Mouse (Mus musculus) retina, postnatal 1 day (tissue): ENCODE measurements around the gene Git2.

ENCODE experiments used
- DNase-seq: peaks from one replicate; pipeline ENCODE4 v3.0.0-alpha.2; 2012

Git2 gene

DNA sequence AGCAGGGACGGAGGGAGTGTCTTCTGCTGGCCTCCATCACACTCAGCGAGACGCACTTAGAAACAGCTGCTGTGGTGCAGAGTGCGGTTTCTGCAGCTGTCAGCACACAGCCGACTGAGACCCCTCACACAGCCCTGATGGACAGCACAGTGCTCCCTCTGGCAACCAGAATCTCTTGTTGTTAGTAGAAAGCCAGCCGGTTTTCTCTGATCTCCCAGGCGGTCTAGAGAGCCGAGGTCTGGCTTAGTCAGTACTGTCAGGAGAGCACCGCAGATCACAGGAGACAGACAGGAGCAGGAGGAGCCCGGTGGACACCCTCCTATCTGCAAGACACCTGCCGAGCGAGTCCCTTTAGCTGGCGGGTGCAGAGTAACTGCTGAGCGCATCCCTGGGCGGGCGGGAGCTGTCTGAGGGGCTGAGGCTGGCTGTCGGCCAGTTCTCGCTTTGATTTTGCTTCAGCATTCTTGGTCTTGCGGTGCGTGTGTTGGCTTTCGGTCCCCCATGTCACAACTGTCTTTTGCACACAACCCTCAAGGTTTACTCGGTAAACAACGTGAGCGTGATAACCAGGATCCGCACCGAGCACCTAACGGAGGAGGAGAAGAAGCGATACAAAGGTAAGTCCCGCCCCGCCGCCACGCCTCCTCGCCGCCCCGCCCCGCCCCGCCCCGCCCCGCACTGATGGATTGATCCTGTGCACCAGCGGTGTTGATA lies 21.1 kb upstream of the Git2 start:
- peak; percentile 64 for DNase-seq

DNA sequence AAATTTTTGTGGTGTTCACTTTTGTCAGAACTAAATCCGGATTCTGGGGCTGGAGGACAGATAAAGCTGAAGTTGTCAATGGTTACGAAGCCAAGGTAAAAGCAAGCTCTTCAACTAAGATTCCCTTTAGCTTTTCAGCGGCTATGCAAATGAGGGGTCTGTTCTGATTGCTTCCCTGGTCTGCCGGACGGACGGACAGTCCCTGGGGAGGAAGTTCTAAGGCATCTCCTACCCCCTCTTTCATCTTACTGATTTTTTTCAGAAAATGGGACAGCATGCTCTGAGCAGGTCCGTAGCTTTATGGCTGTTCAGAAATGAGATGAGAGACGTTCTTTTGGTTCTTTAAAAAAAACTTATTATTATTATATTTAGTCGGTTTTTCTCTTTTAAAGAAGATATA lies 20.3 kb upstream of the Git2 start:
- no peak for DNase-seq

DNA sequence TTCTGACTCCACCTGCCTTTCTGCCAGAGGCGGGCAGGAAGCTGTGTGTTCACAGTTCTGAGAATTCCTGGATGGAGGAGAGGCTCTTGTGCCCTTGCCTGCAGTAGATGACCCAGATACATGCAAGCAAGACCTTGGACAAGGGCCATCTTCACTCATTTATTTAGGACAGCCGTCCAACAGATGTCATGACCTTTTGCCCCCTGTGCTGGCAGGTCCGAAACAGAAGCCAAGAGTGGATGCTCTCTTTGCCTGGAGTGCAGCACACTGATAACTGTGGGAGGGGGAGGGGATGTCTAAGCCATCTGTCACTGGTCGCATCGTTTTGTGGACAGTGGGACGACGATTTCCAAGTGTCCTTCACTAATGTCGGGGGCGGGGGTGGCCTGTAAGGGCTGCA lies 19.9 kb upstream of the Git2 start:
- peak; percentile 73 for DNase-seq

GRCm38 (mm10) chr5:114794609-114795008 lies 19.3 kb upstream of the Git2 start:
- DNase-seq, result peak; percentile 26

GRCm38 (mm10) chr5:114793317-114793716 lies 18.0 kb upstream of the Git2 start:
- no peak for DNase-seq

- DNase-seq, result no peak
Measured at GRCm38 (mm10) chr5:114785196-114785595, 9.9 kb upstream of the Git2 start.

DNA sequence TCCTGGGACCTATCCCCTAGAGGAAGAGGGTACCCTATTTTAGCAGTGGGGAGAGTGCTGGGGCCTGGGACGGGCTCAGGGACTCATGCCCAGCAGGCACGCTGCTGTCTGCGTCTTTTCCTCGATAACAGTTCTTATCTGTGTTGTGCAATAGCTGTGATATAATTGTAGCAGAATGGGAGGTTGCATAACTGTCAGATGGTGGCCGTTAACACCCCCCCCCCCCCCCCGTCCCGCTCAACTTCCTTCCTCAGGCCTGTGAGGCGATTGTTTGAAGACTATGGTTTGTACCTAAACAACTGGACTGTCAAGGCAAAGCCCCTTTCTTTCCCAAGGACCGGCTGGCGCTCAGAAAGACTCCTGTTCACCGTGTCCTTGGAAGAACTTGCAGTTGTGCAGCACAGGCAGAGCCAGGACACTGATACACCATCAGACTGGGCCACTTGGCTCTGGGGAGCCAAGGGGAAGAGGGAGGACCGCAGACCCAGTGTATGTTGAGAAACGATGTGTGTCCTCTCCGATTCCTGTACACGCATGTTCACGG lies 9.4 kb upstream of the Git2 start:
- no peak for DNase-seq

GRCm38 (mm10) chr5:114783405-114784163 lies 8.3 kb upstream of the Git2 start:
- DNase-seq, result no peak

DNA sequence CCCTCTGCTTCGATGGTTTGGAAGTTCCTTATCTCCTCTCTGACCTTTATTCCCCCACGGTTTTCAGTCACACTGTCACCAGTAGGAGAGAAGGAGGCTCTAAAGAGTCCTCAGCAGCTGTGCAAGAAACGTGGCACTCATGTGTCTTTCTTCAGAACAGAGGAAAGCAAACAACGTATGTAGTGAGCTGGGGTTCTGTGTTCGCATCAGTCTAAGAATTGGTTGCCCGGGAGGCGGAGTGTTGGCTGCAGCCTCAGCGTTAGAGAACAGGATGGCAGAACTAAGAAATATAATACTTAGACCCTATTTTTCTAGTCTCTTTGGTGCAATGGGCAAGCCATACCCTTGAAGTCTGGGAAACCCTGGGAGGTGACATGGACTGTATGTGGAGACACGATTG lies 7.7 kb upstream of the Git2 start:
- DNase-seq, result no peak

DNA sequence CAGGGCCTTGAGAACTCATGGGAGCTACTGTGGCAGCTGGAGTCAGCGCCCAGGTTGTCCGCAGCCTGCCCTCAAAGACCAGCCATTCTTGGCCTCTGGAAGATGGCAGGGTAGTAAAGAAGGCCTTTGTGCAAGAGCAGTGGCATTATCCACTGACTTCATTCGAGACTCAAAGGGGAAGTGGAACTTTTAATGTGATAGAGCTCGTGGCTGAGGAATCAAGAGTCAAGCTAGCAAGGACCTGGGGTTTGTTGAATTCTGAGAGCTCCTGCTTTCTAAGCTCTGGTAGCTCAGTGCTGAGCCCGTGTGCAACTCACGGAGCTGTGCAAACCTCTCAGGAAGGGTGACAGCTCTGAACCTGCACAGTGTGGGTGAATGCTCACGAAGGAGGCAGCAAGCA lies 5.6 kb upstream of the Git2 start:
- DNase-seq, result no peak

GRCm38 (mm10) chr5:114779956-114780489 lies 4.7 kb upstream of the Git2 start:
- DNase-seq, result no peak

GRCm38 (mm10) chr5:114776174-114776573 lies 857 bp upstream of the Git2 start:
- DNase-seq, result no peak

GRCm38 (mm10) chr5:114774403-114775051 lies 790 bp downstream of the Git2 start, which contains the start of gene Ankrd13a:
Ankrd13a (plus strand) TSS chr5:114774677.
- DNase-seq, result peak; percentile 97

DNA sequence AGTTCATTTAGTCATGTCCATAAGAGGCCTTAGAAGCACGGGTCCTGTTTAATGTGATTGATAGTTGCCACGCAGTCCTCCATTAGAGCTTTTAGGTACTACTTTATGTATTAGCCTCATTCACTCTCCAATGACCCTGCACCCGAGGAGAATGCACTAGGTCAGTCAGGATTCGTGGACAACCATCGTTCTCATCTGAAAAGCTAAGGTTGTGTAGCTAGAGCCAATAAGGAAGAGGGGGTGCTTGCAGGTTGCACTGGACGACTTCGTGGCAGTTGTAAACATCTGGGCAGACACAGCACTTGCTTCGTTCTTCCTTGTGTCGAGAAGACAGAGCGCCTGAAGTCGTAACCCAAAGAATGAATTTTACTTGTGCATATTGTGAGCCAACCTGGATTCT lies 1.5 kb downstream of the Git2 start:
- DNase-seq, result no peak

- peak; percentile 98 for DNase-seq
Measured at GRCm38 (mm10) chr5:114773211-114773710, 2.1 kb downstream of the Git2 start.

DNA sequence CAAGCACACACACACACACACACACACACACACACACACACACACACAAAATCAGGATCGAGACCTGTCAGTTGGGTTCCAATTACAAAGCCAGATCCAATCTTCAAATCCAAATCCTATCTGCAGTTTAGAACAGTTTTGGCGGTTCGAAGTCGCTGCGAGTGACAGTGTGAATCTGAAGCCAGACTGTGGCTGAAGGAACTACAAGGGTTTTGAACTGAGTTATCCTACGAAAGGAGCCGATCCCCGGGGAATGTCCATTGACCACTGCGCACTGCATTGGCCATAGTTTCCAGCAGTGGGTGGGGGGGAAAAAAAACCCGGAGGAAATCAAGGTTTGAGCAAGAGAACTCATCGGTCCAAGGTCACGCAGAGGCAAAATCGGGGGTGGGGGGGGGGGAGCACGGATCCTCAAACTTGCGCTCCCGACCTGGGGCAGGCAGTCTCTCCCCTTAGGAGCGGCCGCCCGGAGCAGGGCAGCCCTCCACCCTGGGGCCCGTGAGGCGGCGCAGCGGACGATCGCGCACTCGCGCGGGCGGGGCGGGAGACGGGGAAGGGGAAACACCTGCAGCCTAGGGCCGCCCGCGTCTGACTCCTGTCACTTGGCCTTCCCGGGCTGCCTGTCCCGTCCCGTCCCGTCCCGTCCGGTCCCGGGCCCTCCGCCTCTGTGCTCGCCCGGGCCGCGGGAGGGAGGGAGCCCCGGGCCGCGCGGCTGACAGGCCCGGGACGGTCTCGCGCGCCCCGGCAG lies 2.7 kb downstream of the Git2 start:
- DNase-seq, result peak; percentile 39

DNA sequence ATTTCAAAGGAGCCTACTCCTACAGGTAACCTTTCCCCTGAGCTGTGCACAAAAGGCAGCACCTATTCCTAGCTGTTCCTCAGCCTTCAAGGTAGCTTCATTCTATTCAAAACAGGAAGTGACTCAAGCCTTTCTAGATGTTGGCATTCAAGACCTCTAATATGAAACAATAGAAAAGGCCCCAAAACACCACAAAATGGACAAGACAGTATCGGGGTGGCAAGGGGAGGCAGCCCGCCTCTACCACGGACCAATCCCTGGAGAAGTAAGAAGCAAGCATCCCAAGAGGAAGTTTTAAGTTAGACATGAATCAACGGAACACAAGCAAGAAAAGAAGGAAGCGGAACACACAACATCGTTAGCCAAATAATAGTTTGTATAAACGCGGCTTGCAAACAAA lies 3.5 kb downstream of the Git2 start:
- no peak for DNase-seq

GRCm38 (mm10) chr5:114769786-114770185 lies 5.5 kb downstream of the Git2 start:
- no peak for DNase-seq

- no peak for DNase-seq
Measured at GRCm38 (mm10) chr5:114767185-114767584, 8.1 kb downstream of the Git2 start.

DNA sequence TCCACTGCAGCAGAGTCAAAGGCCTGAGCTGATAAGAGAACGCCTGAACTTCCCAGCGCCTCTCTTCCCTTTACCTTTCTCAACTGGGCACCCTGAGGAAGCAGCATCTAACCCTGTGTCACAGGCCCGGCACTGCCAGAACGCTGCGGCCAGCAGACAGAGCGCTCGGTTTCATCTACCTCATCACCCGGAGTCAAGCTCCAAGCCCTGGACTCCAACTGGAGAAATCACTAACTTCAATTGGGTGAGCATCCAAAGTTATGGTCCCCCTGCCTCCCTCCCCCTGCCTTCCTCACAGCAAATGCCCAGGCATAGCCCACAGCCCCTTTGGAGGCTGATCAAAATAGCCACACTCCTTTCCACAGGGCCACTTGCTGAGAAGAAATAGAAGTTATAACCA lies 8.6 kb downstream of the Git2 start:
- no peak for DNase-seq

GRCm38 (mm10) chr5:114764812-114765735 lies 10.2 kb downstream of the Git2 start:
- DNase-seq, result no peak
